8 mouse cellular contexts compared by ENCODE assay signal in genomic region chr6:55396622-55397041, GRCm38 (mm10). TPM values are rescaled to one million over a fixed set of nuclear protein-coding genes. Genes with fewer than 3 reads are reported as not detected.
DNase-seq lines count a peak whose midpoint lies in the region; ATAC-seq and TF ChIP-seq lines count a peak whose summit lies in the region.

No protein-coding gene starts in this region.

- 0 out of 2 replicates have a peak overlapping the region, but pooled peaks have one; percentile 26 for H3K27ac ChIP-seq in midbrain, embryonic 13.5 days

- WGBS in lung, adult 2 months: 47% methylated on average over 11 of the region's 11 CpGs
- 51% methylated on average over 11 of the region's 11 CpGs for WGBS in midbrain, embryonic 13.5 days

- H3K9ac ChIP-seq in midbrain, embryonic 13.5 days (replicated peaks): 0 out of 2 replicates have a peak overlapping the region, but pooled peaks have one; percentile 10

- no peaks in the 10 kb centered on the region for H3K4me1 ChIP-seq in lung, adult 2 months (ENCODE audit: control insufficient read depth, insufficient read depth, low read length)
- H3K4me1 ChIP-seq in midbrain, embryonic 13.5 days (replicated peaks): peaks cover 40% of the 10 kb centered on the region

- peak; percentile 40 to 58 for DNase-seq in lung, adult 18-20 months
- DNase-seq in lung, adult 2 months: no peak
- peak; percentile 87 for DNase-seq in cerebellum, adult 9-11 months
- DNase-seq in frontal cortex, postnatal 36 days (ENCODE audit: low spot score in 2 of 2): peak; percentile 85 to 89
- DNase-seq in layer of hippocampus, adult 9-11 months: peak; percentile 88
- DNase-seq in thymus, postnatal 4 days: no peak
- no peak for DNase-seq in urinary bladder, postnatal 10 days (ENCODE audit: low spot score)

- TF ChIP-seq CTCF in lung, adult 2 months (IDR thresholded peaks at IDR 0.05; ENCODE audit: insufficient read depth, low read length): no peak

- no peak overlapping the region for H3K4me2 ChIP-seq in midbrain, embryonic 13.5 days (replicated peaks)

- H3K4me3 ChIP-seq in lung, adult 2 months (replicated peaks; ENCODE audit: extremely low read depth, low read depth, low read length): no peak overlapping the region
- no peak overlapping the region for H3K4me3 ChIP-seq in midbrain, embryonic 13.5 days (replicated peaks)

- H3K27me3 ChIP-seq in midbrain, embryonic 13.5 days: no peaks in the 10 kb centered on the region

- H3K36me3 ChIP-seq in midbrain, embryonic 13.5 days: no peaks in the 10 kb centered on the region

- no peak for TF ChIP-seq POLR2A in lung, adult 2 months (IDR thresholded peaks at IDR 0.05; ENCODE audit: borderline replicate concordance, extremely low read depth, low read depth, low read length)

- peak; percentile 77 for ATAC-seq in midbrain, embryonic 13.5 days

- no peaks in the 10 kb centered on the region for H3K9me3 ChIP-seq in midbrain, embryonic 13.5 days

RNA-seq across cellular contexts. Expression of gene Ghrhr, which starts 20.5 kb away (rescaled TPM):
- not detected in 2 replicates for polyA plus RNA-seq in lung, adult 2 months (2012; rRNA removed)
- polyA plus RNA-seq in midbrain, embryonic 13.5 days (2015; fragmentation: Nextera tagmentation; extraction: Ambion mirVana): not detected in 2 replicates

RNA-seq across cellular contexts. Expression of gene Adcyap1r1, which starts 55.1 kb away (rescaled TPM):
- polyA plus RNA-seq in lung, adult 2 months (2012; rRNA removed): 2.9 and 3.9 TPM in 2 replicates
- polyA plus RNA-seq in midbrain, embryonic 13.5 days (2015; fragmentation: Nextera tagmentation; extraction: Ambion mirVana): 31.3 and 33.5 TPM in 2 replicates

Comparison
In these comparisons a context has a peak if more than half of its experiments do, and no peak if none do; other contexts are left out.
1. DNase-seq: peak in lung, adult 18-20 months (2 of 2), cerebellum, adult 9-11 months (single experiment), frontal cortex, postnatal 36 days (2 of 2) and layer of hippocampus, adult 9-11 months (single experiment); none in lung, adult 2 months (single experiment), thymus, postnatal 4 days (single experiment) and urinary bladder, postnatal 10 days (single experiment).